Comparison of ENCODE assay signal across 9 mouse cellular contexts in the genomic region with DNA sequence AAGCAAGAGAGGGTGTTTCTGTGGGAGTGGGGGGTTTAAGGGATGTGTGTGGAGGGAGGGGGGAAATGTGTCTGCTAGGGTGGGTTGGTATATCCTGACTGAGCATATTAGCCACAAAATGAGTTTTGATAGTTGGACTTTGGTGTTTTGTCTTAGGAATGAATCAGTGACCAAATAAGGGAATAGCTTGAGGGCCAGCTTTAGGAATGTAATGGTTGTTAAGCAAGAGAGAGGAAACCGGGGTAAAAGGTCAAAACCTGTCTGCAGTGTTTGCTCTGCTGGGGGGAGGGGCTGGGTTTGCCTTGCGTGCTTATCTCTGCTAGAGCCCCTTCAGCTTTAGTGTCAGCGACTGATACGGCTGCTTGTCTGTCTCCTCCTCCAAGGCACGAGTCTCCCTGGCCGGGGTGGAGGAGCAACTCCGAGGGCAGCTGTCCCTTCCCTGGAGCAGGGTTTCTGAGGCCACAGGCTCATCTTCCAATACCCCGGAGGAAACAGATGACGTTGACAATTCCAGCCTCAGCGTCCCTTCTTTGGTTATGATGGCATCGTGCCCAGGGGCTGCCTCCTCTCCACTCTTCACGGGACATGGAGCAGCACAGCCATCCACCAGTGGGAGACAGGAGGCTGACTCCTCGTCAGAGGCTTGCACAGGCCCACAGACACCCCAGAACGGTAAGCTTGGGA. TPM values are rescaled to one million over a fixed set of nuclear protein-coding genes. Genes with fewer than 3 reads are reported as not detected.
DNase-seq lines count a peak whose midpoint lies in the region; ATAC-seq and TF ChIP-seq lines count a peak whose summit lies in the region.
"Had no signal": no experiment of that assay in that cellular context is flagged by ENCODE, and none has a peak within 500 bp of the region (broad histone marks: within the 10 kb centered on the region; RNA-seq: fewer than 3 reads in every experiment).

No protein-coding gene starts in this region.

- peaks cover 43% of the 10 kb centered on the region for H3K79me2 ChIP-seq in C2C12 (ENCODE audit: control insufficient read depth, insufficient read depth)

- peak overlapping the region; percentile 69 for H3ac ChIP-seq in C2C12 (ENCODE audit: control insufficient read depth, insufficient read length, low read depth)

- no peaks in the 10 kb centered on the region for H3K27me3 ChIP-seq in C2C12 (ENCODE audit: control insufficient read depth, insufficient read depth, insufficient read length)
- H3K27me3 ChIP-seq in liver, embryonic 14.5 days (ENCODE audit: control insufficient read depth, insufficient read depth, low read length), result no peaks in the 10 kb centered on the region
- H3K27me3 ChIP-seq in neural tube, embryonic 15.5 days (replicated peaks), result no peaks in the 10 kb centered on the region

- no peaks in the 10 kb centered on the region for H3K9me3 ChIP-seq in liver, embryonic 14.5 days (ENCODE audit: control insufficient read depth, low read length)
- H3K9me3 ChIP-seq in neural tube, embryonic 15.5 days (replicated peaks), result no peaks in the 10 kb centered on the region

- ATAC-seq in erythroid progenitor cell, adult 5-6 weeks (replicated peaks; ENCODE audit: low FRiP score, poor library complexity, severe bottlenecking), result peak; percentile 93
- ATAC-seq in liver, embryonic 14.5 days (ENCODE audit: insufficient read depth), result peak; percentile 94
- ATAC-seq in neural tube, embryonic 15.5 days (ENCODE audit: low FRiP score), result no peak

- H3K4me2 ChIP-seq in liver, embryonic 14.5 days (ENCODE audit: low read depth), result peak overlapping the region; percentile 79
- peak overlapping the region; percentile 34 for H3K4me2 ChIP-seq in neural tube, embryonic 15.5 days

- H3K4me3 ChIP-seq in C2C12 (ENCODE audit: insufficient read depth, poor library complexity, severe bottlenecking), result peak overlapping the region; percentile 38
- peak overlapping the region; percentile 60 to 73 for H3K4me3 ChIP-seq in liver, embryonic 14.5 days (ENCODE audit: insufficient read depth in 1 of 2, low read depth in 2 of 2, low read length in 2 of 2)
- no peak overlapping the region for H3K4me3 ChIP-seq in neural tube, embryonic 15.5 days (replicated peaks)

- peak; percentile 82 for DNase-seq in ZHBTc4 (ENCODE audit: low read depth, low spot score)
- DNase-seq in hindlimb bud, embryonic 11.5 days (ENCODE audit: extremely low spot score, low read depth, low spot score), result peak; percentile 81
- DNase-seq in liver, embryonic 14.5 days (ENCODE audit: low read depth in 3 of 3, low spot score in 3 of 3), result peak; percentile 87 to 92 (median 89)
- no peak for DNase-seq in left cerebral cortex, adult 18-20 months (ENCODE audit: low spot score in 2 of 2)
- DNase-seq in layer of hippocampus, adult 9-10 months (ENCODE audit: low spot score), result no peak

- under 1% methylated on average over 14 of the region's 14 CpGs for WGBS in liver, embryonic 14.5 days (ENCODE audit: insufficient replicate concordance)
- WGBS in neural tube, embryonic 15.5 days, result 6% methylated on average over 14 of the region's 14 CpGs

- H3K79me3 ChIP-seq in C2C12 (ENCODE audit: low read depth), result peaks cover 26% of the 10 kb centered on the region

- H3K36me3 ChIP-seq in C2C12 (ENCODE audit: control insufficient read depth, insufficient read depth), result peaks cover 7% of the 10 kb centered on the region
- peaks cover 26% of the 10 kb centered on the region for H3K36me3 ChIP-seq in liver, embryonic 14.5 days (replicated peaks; ENCODE audit: control insufficient read depth, insufficient read depth, low read depth)
- H3K36me3 ChIP-seq in neural tube, embryonic 15.5 days, result no peaks in the 10 kb centered on the region

- peak overlapping the region; percentile 77 for H3K9ac ChIP-seq in liver, embryonic 14.5 days (replicated peaks)
- peak overlapping the region; percentile 28; the same call in 1 of the 2 replicates for H3K9ac ChIP-seq in neural tube, embryonic 15.5 days (replicated peaks)

- no peak for TF ChIP-seq CTCF in C2C12 (IDR thresholded peaks at IDR 0.05; ENCODE audit: control insufficient read depth, insufficient read depth, insufficient read length)
- 0 out of 2 replicates have a peak, but pooled peaks have one; percentile 12 for TF ChIP-seq CTCF in liver, embryonic 14.5 days (IDR thresholded peaks at IDR 0.05; ENCODE audit: low read depth)

- H3K4me1 ChIP-seq in liver, embryonic 14.5 days (replicated peaks; ENCODE audit: control insufficient read depth in 2 of 2, insufficient read depth in 2 of 2, low read length in 1 of 2), result peaks cover 47 to 54% of the 10 kb centered on the region in 2 experiments
- H3K4me1 ChIP-seq in neural tube, embryonic 15.5 days, result peaks cover 14% of the 10 kb centered on the region

- peak overlapping the region; percentile 89 for H3K27ac ChIP-seq in liver, embryonic 14.5 days
- peak overlapping the region; percentile 56; the same call in 1 of the 2 replicates for H3K27ac ChIP-seq in neural tube, embryonic 15.5 days (replicated peaks)

- TF ChIP-seq EP300 in liver, embryonic 14.5 days (IDR thresholded peaks at IDR 0.05; ENCODE audit: low read depth), result peak; percentile 91

TF ChIP-seq in C2C12, 6 proteins besides CTCF, POLR2A, EP300 and RAD21:
- TF ChIP-seq FOSL1 (IDR thresholded peaks at IDR 0.05; ENCODE audit: insufficient read depth, low read length, poor library complexity, severe bottlenecking), result no peak
- peak; percentile 25 for TF ChIP-seq MAX (IDR thresholded peaks at IDR 0.05)
- TF ChIP-seq MYOD1 (IDR thresholded peaks at IDR 0.05; ENCODE audit: control insufficient read depth, insufficient read length, low read depth), result peak; percentile 7
- no peak for TF ChIP-seq USF1 (IDR thresholded peaks at IDR 0.05; ENCODE audit: low read depth)
- TF ChIP-seq CEBPB (IDR thresholded peaks at IDR 0.05; ENCODE audit: low read depth), result peak; percentile 91
- TF ChIP-seq MYOG (IDR thresholded peaks at IDR 0.05; ENCODE audit: control insufficient read depth, extremely low read depth, insufficient read length), result no peak

RNA-seq across cellular contexts. Expression of a gene that starts 6.3 kb away (rescaled TPM):
- polyA plus RNA-seq in C2C12 (2012; fragmentation: generic; extraction: Trizol), result 41.0 TPM
- total RNA-seq in erythroid progenitor cell, adult 5-6 weeks (2015; ENCODE audit: low replicate concordance), result 14.3 and 17.7 TPM in 2 replicates
- 44.0 and 55.7 TPM in 2 replicates for total RNA-seq in erythroid progenitor cell, adult 5-6 weeks (2017; ENCODE audit: low replicate concordance)
- polyA plus RNA-seq in liver, embryonic 14.5 days (2012; rRNA removed), result 10.6 and 15.4 TPM in 2 replicates
- 1.0 and 1.3 TPM in 2 replicates for polyA plus RNA-seq in liver, embryonic 14.5 days (2014; fragmentation: Nextera tagmentation; extraction: Ambion mirVana)
- polyA plus RNA-seq in neural tube, embryonic 15.5 days (2015; fragmentation: Nextera tagmentation; extraction: Ambion mirVana), result 0.96 and 1.4 TPM in 2 replicates
- 10 to 100 TPM; 70.1 to 80.2 TPM for total RNA-seq in left cerebral cortex, adult 18-20 months (2021)

RNA-seq across cellular contexts. Expression of a gene that starts 29.1 kb away (rescaled TPM):
- 0.33 TPM for polyA plus RNA-seq in C2C12 (2012; fragmentation: generic; extraction: Trizol)
- 17.2 TPM in 1 of 2 replicates, not detected in the other for total RNA-seq in erythroid progenitor cell, adult 5-6 weeks (2015; ENCODE audit: low replicate concordance)
- 1.5 and 13.5 TPM in 2 replicates for total RNA-seq in erythroid progenitor cell, adult 5-6 weeks (2017; ENCODE audit: low replicate concordance)
- 0.11 and 0.18 TPM in 2 replicates for polyA plus RNA-seq in liver, embryonic 14.5 days (2012; rRNA removed)
- 0.29 TPM in 1 of 2 replicates, not detected in the other for polyA plus RNA-seq in liver, embryonic 14.5 days (2014; fragmentation: Nextera tagmentation; extraction: Ambion mirVana)
- 1.1 and 1.9 TPM in 2 replicates for polyA plus RNA-seq in neural tube, embryonic 15.5 days (2015; fragmentation: Nextera tagmentation; extraction: Ambion mirVana)
- not detected for total RNA-seq in left cerebral cortex, adult 18-20 months (2021)
- total RNA-seq: left cerebral cortex, postnatal 10 days had no signal

RNA-seq across cellular contexts. Expression of a gene that starts 50.0 kb away (rescaled TPM):
- polyA plus RNA-seq in C2C12 (2012; fragmentation: generic; extraction: Trizol), result 271 TPM
- total RNA-seq in erythroid progenitor cell, adult 5-6 weeks (2015; ENCODE audit: low replicate concordance), result 47.8 and 48.3 TPM in 2 replicates
- total RNA-seq in erythroid progenitor cell, adult 5-6 weeks (2017; ENCODE audit: low replicate concordance), result 28.4 and 44.2 TPM in 2 replicates
- 75.5 and 93.7 TPM in 2 replicates for polyA plus RNA-seq in liver, embryonic 14.5 days (2012; rRNA removed)
- 114 and 118 TPM in 2 replicates for polyA plus RNA-seq in liver, embryonic 14.5 days (2014; fragmentation: Nextera tagmentation; extraction: Ambion mirVana)
- polyA plus RNA-seq in neural tube, embryonic 15.5 days (2015; fragmentation: Nextera tagmentation; extraction: Ambion mirVana), result 194 and 214 TPM in 2 replicates
- 10 to 100 TPM; 62.7 to 66.2 TPM for total RNA-seq in left cerebral cortex, adult 18-20 months (2021)

RNA-seq across cellular contexts. Expression of a gene that starts 52.3 kb away (rescaled TPM):
- polyA plus RNA-seq in C2C12 (2012; fragmentation: generic; extraction: Trizol), result 45.9 TPM
- 7.2 and 23.1 TPM in 2 replicates for total RNA-seq in erythroid progenitor cell, adult 5-6 weeks (2015; ENCODE audit: low replicate concordance)
- total RNA-seq in erythroid progenitor cell, adult 5-6 weeks (2017; ENCODE audit: low replicate concordance), result 34.8 and 64.6 TPM in 2 replicates
- polyA plus RNA-seq in liver, embryonic 14.5 days (2012; rRNA removed), result 19.1 and 27.0 TPM in 2 replicates
- polyA plus RNA-seq in liver, embryonic 14.5 days (2014; fragmentation: Nextera tagmentation; extraction: Ambion mirVana), result 4.9 and 7.0 TPM in 2 replicates
- polyA plus RNA-seq in neural tube, embryonic 15.5 days (2015; fragmentation: Nextera tagmentation; extraction: Ambion mirVana), result 2.5 and 4.5 TPM in 2 replicates
- total RNA-seq in left cerebral cortex, adult 18-20 months (2021), result 10 to 100 TPM; 23.5 to 25.4 TPM

Comparison
In these comparisons a context has a peak if more than half of its experiments do, and no peak if none do; other contexts are left out.
1. DNase-seq: peak in ZHBTc4 (single experiment), hindlimb bud, embryonic 11.5 days (single experiment) and liver, embryonic 14.5 days (3 of 3); none in left cerebral cortex, adult 18-20 months (0 of 2) and layer of hippocampus, adult 9-10 months (single experiment).